ENCODE assay signal across 10 mouse cellular contexts in the genomic region with DNA sequence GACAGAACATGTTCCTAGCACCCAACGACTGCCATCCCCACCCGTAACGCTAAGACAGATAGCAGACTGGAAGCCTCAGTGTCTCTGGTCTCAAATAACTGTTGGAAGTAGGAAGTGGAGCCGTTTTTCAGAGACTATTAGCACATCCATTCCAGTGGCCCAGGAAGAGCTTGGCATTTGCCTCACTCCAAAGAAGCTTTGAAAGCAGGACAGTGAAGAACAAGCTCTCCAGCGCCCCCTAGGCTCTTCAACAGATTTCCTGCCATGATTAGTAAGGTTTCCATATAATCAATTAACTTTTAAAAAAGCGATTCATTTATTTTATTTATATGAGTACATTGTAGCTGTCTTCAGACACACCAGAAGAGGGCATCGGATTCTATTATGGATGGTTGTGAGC. TPM values are rescaled to one million over a fixed set of nuclear protein-coding genes. Genes with fewer than 3 reads are reported as not detected.
DNase-seq lines count a peak whose midpoint lies in the region; ATAC-seq lines count a peak whose summit lies in the region.
"Had no signal": no experiment of that assay in that cellular context is flagged by ENCODE, and none has a peak within 500 bp of the region (broad histone marks: within the 10 kb centered on the region; RNA-seq: fewer than 3 reads in every experiment).

No protein-coding gene starts in this region.

- H3K4me2 ChIP-seq in hindbrain, embryonic 14.5 days (replicated peaks) = no peak overlapping the region
- H3K4me2 ChIP-seq: hindbrain, embryonic 15.5 days; neural tube, embryonic 12.5 days had no signal

- no peaks in the 10 kb centered on the region for H3K9me3 ChIP-seq in hindbrain, embryonic 14.5 days (ENCODE audit: control insufficient read depth, low read length)
- H3K9me3 ChIP-seq: hindbrain, embryonic 15.5 days; neural tube, embryonic 12.5 days had no signal

- H3K27ac ChIP-seq in hindbrain, embryonic 14.5 days = no peak overlapping the region
- H3K27ac ChIP-seq: hindbrain, embryonic 15.5 days; neural tube, embryonic 12.5 days had no signal

- H3K4me1 ChIP-seq in hindbrain, embryonic 14.5 days (replicated peaks; ENCODE audit: control insufficient read depth, insufficient read depth, low read length) = no peaks in the 10 kb centered on the region
- H3K4me1 ChIP-seq: hindbrain, embryonic 15.5 days; neural tube, embryonic 12.5 days had no signal

- ATAC-seq in megakaryocyte progenitor cell, adult 5-6 weeks (replicated peaks; ENCODE audit: poor library complexity) = peak; percentile 64
- no peak for ATAC-seq in hindbrain, embryonic 14.5 days (ENCODE audit: low FRiP score)

- no peak overlapping the region for H3K4me3 ChIP-seq in hindbrain, embryonic 14.5 days (replicated peaks; ENCODE audit: low read length)
- H3K4me3 ChIP-seq: hindbrain, embryonic 15.5 days; neural tube, embryonic 12.5 days had no signal

- 51% methylated on average over 7 of the region's 7 CpGs for WGBS in hindbrain, embryonic 14.5 days

- DNase-seq in gastrocnemius, adult 18-20 months (ENCODE audit: low spot score) = peak; percentile 31
- no peak for DNase-seq in gastrocnemius, postnatal 25 days
- peak; percentile 47 for DNase-seq in testis, postnatal 10 days (ENCODE audit: low spot score)
- no peak for DNase-seq in testis, postnatal 14 days (ENCODE audit: low spot score)
- DNase-seq in embryo, embryonic 9.5 days (ENCODE audit: extremely low spot score) = peak; percentile 19
- DNase-seq in left cerebral cortex, postnatal 14 days (ENCODE audit: low spot score in 2 of 2) = no peak
- DNase-seq in hindbrain, embryonic 14.5 days (ENCODE audit: low spot score) = no peak

- H3K9ac ChIP-seq in hindbrain, embryonic 14.5 days = no peak overlapping the region
- H3K9ac ChIP-seq: hindbrain, embryonic 15.5 days; neural tube, embryonic 12.5 days had no signal

- no peaks in the 10 kb centered on the region for H3K36me3 ChIP-seq in hindbrain, embryonic 14.5 days (replicated peaks; ENCODE audit: control insufficient read depth, insufficient read depth)
- H3K36me3 ChIP-seq: hindbrain, embryonic 15.5 days; neural tube, embryonic 12.5 days had no signal

- no peaks in the 10 kb centered on the region for H3K27me3 ChIP-seq in hindbrain, embryonic 14.5 days (ENCODE audit: control insufficient read depth, insufficient read depth, low read length)
- H3K27me3 ChIP-seq: hindbrain, embryonic 15.5 days; neural tube, embryonic 12.5 days had no signal

- intact Hi-C loops in left cerebral cortex, postnatal 14 days (cut with DNase I) = no loop called here

RNA-seq across cellular contexts. Expression of a gene that starts 28.6 kb away (rescaled TPM):
- total RNA-seq in gastrocnemius, adult 18-20 months (2021) = 1 to 10 TPM; 4.7 to 6.8 TPM
- total RNA-seq in gastrocnemius, postnatal 25 days (2021) = 1 to 10 TPM; 5.6 to 6.5 TPM
- total RNA-seq in megakaryocyte progenitor cell, adult 5-6 weeks (2015) = 10.9 and 16.6 TPM in 2 replicates
- 6.1 and 10.3 TPM in 2 replicates for total RNA-seq in megakaryocyte progenitor cell, adult 5-6 weeks (2017)
- 10 to 100 TPM; 59.1 to 69.9 TPM for total RNA-seq in left cerebral cortex, postnatal 14 days (2021)
- 3.6 and 3.7 TPM in 2 replicates for polyA plus RNA-seq in hindbrain, embryonic 14.5 days (2014; fragmentation: Nextera tagmentation; extraction: Ambion mirVana)

RNA-seq across cellular contexts. Expression of a gene that starts 32.7 kb away (rescaled TPM):
- 10 to 100 TPM; 17.1 to 22.1 TPM for total RNA-seq in gastrocnemius, adult 18-20 months (2021)
- total RNA-seq in gastrocnemius, postnatal 25 days (2021) = 10 to 100 TPM; 16.3 to 21.4 TPM
- 4.9 and 5.1 TPM in 2 replicates for total RNA-seq in megakaryocyte progenitor cell, adult 5-6 weeks (2015)
- total RNA-seq in megakaryocyte progenitor cell, adult 5-6 weeks (2017) = 8.1 and 12.1 TPM in 2 replicates
- 10 to 100 TPM; 16.3 to 18.7 TPM for total RNA-seq in left cerebral cortex, postnatal 14 days (2021)
- 30.3 and 30.5 TPM in 2 replicates for polyA plus RNA-seq in hindbrain, embryonic 14.5 days (2014; fragmentation: Nextera tagmentation; extraction: Ambion mirVana)

Comparison
In these comparisons a context has a peak if more than half of its experiments do, and no peak if none do; other contexts are left out.
1. DNase-seq: peak in gastrocnemius, adult 18-20 months (single experiment), testis, postnatal 10 days (single experiment) and embryo, embryonic 9.5 days (single experiment); none in gastrocnemius, postnatal 25 days (single experiment), testis, postnatal 14 days (single experiment), left cerebral cortex, postnatal 14 days (0 of 2) and hindbrain, embryonic 14.5 days (single experiment).